Mouse (Mus musculus) layer of hippocampus, adult 6 months (tissue): ENCODE data around the gene Zscan21. TPM values are rescaled to one million over a fixed set of nuclear protein-coding genes. Genes with fewer than 3 reads are reported as not detected.

Source experiments
- long read RNA-seq, 2 experiments: library from polyadenylated mRNA; unstranded; transcript quantifications; one replicate each; pipeline ENCODE4 v2.0.0; 2019 to 2020
- microRNA-seq: library from miRNA; unstranded; fragments of <30 nt; microRNA quantifications from one replicate; pipeline ENCODE4 v1.2.0, GENCODE M21; 2020
- polyA plus RNA-seq: library from polyadenylated mRNA; unstranded; fragments of <200 nt; fragmentation: Nextera tagmentation; gene quantifications from 2 replicates; pipeline ENCODE4 v1.2.3, GENCODE M21; 2021

Zscan21 gene
- 14.1 and 14.6 TPM in 2 replicates for polyA plus RNA-seq
- long read RNA-seq, experiment 1, transcript Zscan21-201 (5 exons, 2,252 nt), result major isoform, 22 of 43 reads
- long read RNA-seq, experiment 1, transcript Zscan21-205 (5 exons, 2,310 nt), result minor isoform, 20 of 43 reads
- long read RNA-seq, experiment 1, partial matches to known transcripts, result 0 of 43 reads
- long read RNA-seq, experiment 1, other reads (novel, unspliced or antisense), result 0 of 43 reads
- long read RNA-seq, experiment 2, transcript Zscan21-201 (5 exons, 2,252 nt), result minor isoform, 57 of 161 reads
- long read RNA-seq, experiment 2, transcript Zscan21-205 (5 exons, 2,310 nt), result major isoform, 98 of 161 reads
- long read RNA-seq, experiment 2, partial matches to known transcripts, result 1 of 161 reads
- long read RNA-seq, experiment 2, other reads (novel, unspliced or antisense), result 3 of 161 reads

DNA sequence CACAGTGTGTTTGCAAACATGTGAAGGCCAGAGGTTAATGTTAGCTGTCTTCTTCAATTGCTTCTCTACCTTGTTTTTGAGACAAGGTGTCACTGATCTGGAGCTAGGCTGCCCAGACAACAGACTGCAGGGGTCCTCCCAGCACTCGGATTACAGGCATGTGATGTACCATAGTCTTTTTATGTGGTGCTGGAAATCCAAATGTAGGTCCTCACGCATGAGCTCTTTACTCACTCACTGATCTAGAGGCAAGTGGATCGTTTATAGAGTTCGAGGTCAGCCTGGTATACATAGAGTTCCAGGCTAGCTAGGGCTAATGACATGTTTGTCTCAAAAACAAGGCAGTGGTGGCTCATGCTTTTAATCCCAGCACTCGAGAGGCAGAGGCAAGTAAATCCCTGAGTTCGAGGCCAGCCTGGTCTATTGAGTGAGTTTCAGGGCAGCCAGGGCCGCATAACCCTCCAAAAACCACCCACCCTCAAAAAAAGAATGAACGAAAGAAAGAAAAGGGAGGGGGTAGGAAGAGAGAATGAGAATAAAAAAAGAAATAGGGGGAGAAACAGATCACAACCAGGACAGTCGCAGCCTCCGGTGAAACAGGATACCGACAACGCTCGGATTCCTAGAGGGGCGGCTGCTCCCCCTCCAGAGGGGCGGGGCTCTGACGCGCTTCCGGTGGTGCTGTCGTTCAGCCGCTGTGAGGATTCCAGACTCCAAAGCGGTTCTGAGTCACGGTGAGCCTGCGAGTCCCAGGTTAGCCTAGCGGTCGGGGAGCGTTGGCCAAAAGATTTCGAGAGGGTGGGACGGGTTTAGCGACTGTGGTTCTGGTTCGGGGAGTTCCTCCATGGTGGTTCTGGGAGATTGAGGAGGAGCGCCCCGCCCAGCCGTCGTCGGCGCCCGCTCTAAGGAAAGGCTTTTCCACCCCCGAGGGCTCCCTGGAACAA is at the start of gene Zscan21:
Gene Zscan21, plus strand, starts transcription at position 649 of the 944 bp plus-strand sequence.

GRCm38 (mm10) chr5:138084996-138085395 is 31.7 kb upstream of the Zscan21 start, which contains the start of gene Zkscan1:
Zkscan1 (plus strand) TSS chr5:138085084.

GRCm38 (mm10) chr5:138155443-138155976 is 38.8 kb downstream of the Zscan21 start, which contains the start of gene Zfp113:
Zfp113 (minus strand) TSS chr5:138155744.

DNA sequence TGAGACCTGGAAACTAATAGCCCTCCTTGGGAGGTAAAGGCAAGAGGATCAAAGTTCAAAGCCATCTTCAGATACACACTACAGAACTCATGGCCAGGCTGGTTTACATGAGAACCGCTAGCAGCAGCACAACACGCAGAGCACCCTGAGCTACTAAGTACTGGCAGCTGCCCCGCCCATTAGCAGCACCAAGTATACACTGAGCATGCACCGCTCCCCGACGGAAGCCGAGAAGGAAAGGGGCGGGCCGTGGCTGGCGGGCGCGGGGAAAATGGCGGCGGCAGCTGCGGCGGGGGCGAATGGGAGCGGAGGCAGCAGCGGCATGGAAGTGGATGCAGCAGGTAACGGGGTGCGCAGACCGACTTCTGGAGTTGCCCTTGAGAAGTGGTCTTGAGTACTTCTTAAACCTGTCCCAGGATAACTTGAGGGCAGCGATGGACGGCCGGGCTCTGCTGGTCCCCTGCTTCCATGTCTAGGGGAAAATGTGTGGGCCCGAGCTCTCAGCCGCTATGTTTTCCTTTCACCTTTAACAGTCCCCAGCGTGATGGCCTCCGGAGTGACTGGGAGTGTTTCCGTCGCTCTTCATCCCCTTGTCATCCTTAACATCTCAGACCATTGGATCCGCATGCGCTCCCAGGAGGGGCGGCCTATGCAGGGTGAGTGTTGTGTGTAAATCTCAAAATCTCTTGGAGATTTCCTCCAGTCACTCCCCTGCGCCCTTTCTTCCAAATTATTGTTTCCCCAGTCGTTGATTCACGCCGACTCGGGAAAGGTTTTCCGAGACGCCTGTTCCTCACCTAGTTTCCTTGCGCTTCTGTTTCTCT is 44.4 kb downstream of the Zscan21 start, which contains the start of gene Cops6:
Gene Cops6, plus strand, starts transcription at position 230 of the 824 bp plus-strand sequence.

GRCm38 (mm10) chr5:138171695-138172491 is 55.2 kb downstream of the Zscan21 start, which contains the start of the genes Ap4m1 and Mcm7:
Ap4m1 (plus strand) TSS chr5:138172002.
Mcm7 (minus strand) TSS chr5:138172422.

Small RNA genes within 50 kb of the gene (microRNA-seq; reads per million reads assigned to microRNA genes)
- gene Mir106b (269 reads per million, percentile 68 among the genes with 10 or more reads in this experiment), gene Mir25 (119 reads per million, percentile 60 among the genes with 10 or more reads in this experiment), gene Mir93 (1,399 reads per million, percentile 84 among the genes with 10 or more reads in this experiment)

Other genes with a start within 250 kb of the Zscan21 start
- gene Pilrb2, start 245.1 kb upstream of the Zscan21 start, polyA plus RNA-seq, result not detected in 2 replicates
- not detected in 2 replicates for gene Cyp3a13, start 195.3 kb upstream of the Zscan21 start, polyA plus RNA-seq
- 13.0 and 14.2 TPM in 2 replicates for gene Gjc3, start 153.8 kb upstream of the Zscan21 start, polyA plus RNA-seq
- gene Azgp1, start 135.4 kb upstream of the Zscan21 start, polyA plus RNA-seq, result not detected in 2 replicates
- not detected in 2 replicates for gene Smok3a, start 95.6 kb upstream of the Zscan21 start, polyA plus RNA-seq
- gene Smok3b, start 95.5 kb upstream of the Zscan21 start, polyA plus RNA-seq, result not detected in 2 replicates
- gene Smok3c, start 63.7 kb upstream of the Zscan21 start, polyA plus RNA-seq, result not detected in 2 replicates
- gene Zkscan1, start 31.8 kb upstream of the Zscan21 start, polyA plus RNA-seq, result 8.0 and 10.7 TPM in 2 replicates
- 4.0 and 6.4 TPM in 2 replicates for gene Zfp113, start 38.8 kb downstream of the Zscan21 start, polyA plus RNA-seq
- 330 and 333 TPM in 2 replicates for gene Cops6, start 44.2 kb downstream of the Zscan21 start, polyA plus RNA-seq
- gene Ap4m1, start 55.1 kb downstream of the Zscan21 start, polyA plus RNA-seq, result 3.9 and 4.3 TPM in 2 replicates
- gene Mcm7, start 55.5 kb downstream of the Zscan21 start, polyA plus RNA-seq, result 8.4 and 9.6 TPM in 2 replicates
- 48.3 and 55.9 TPM in 2 replicates for gene Taf6, start 70.5 kb downstream of the Zscan21 start, polyA plus RNA-seq
- gene Cnpy4, start 70.6 kb downstream of the Zscan21 start, polyA plus RNA-seq, result 12.6 and 20.8 TPM in 2 replicates
- gene Mblac1, start 77.4 kb downstream of the Zscan21 start, polyA plus RNA-seq, result 5.3 and 7.4 TPM in 2 replicates
- gene Nxpe5, start 109.0 kb downstream of the Zscan21 start, polyA plus RNA-seq, result not detected in 2 replicates
- 106 and 108 TPM in 2 replicates for gene Lamtor4, start 138.6 kb downstream of the Zscan21 start, polyA plus RNA-seq
- gene BC037034, start 147.1 kb downstream of the Zscan21 start, polyA plus RNA-seq, result 4.3 and 4.5 TPM in 2 replicates
- gene Gal3st4, start 155.9 kb downstream of the Zscan21 start, polyA plus RNA-seq, result 3.9 and 4.6 TPM in 2 replicates
- gene Gm43720, start 163.1 kb downstream of the Zscan21 start, polyA plus RNA-seq, result 0.03 TPM in 1 of 2 replicates, not detected in the other
- 0.10 and 0.13 TPM in 2 replicates for gene Gpc2, start 163.1 kb downstream of the Zscan21 start, polyA plus RNA-seq
- 0.10 TPM in 1 of 2 replicates, not detected in the other for gene Stag3, start 163.3 kb downstream of the Zscan21 start, polyA plus RNA-seq
- gene Pvrig, start 225.1 kb downstream of the Zscan21 start, polyA plus RNA-seq, result 0.18 and 0.26 TPM in 2 replicates